Mouse (Mus musculus): Measurements from ENCODE around the gene Mvd. TPM values are rescaled to one million over a fixed set of nuclear protein-coding genes. Genes with fewer than 3 reads are reported as not detected.
A peak's percentile ranks its signal among the peaks of the same experiment; 100 is the strongest.

The Mvd gene
- 36.4 and 36.6 TPM in 2 replicates for polyA plus RNA-seq (2015; fragmentation: Nextera tagmentation; extraction: Ambion mirVana)

GRCm38 (mm10) chr8:122443262-122444006, at the start of gene Mvd:
TSS of gene Mvd (minus strand) at chr8:122443422.
- Histone ChIP-seq H3K4me3 (ENCODE audit: low read length) (peak within 1 kb of the TSS; percentile 80), H3K9ac (replicated peaks; ENCODE audit: low read length) (peak within 1 kb of the TSS; percentile 81), H3K4me1 (ENCODE audit: insufficient read depth, low read length) (peaks cover 15% of the 10 kb centered on the region), H3K27me3 (ENCODE audit: insufficient read depth, low read length) (no peaks in the 10 kb centered on the region), H3K27ac (ENCODE audit: low read length) (peak within 1 kb of the TSS; percentile 98), H3K36me3 (ENCODE audit: insufficient read depth, low read length) (no peaks in the 10 kb centered on the region; the same call in 1 of the 2 replicates), H3K4me2 (replicated peaks; ENCODE audit: low read depth, low read length) (peak within 1 kb of the TSS; percentile 84), H3K9me3 (ENCODE audit: low read length) (no peaks in the 10 kb centered on the region)
- peak; percentile 98 for ATAC-seq (ENCODE audit: low FRiP score, low TSS enrichment)
- WGBS: under 1% methylated on average over 47 of the region's 47 CpGs

- ATAC-seq (ENCODE audit: low FRiP score, low TSS enrichment): no peak
- 93% methylated on average over 9 of the region's 9 CpGs for WGBS
- no peaks in the 10 kb centered on the region for H3K9me3 ChIP-seq (ENCODE audit: low read length)
- H3K27me3 ChIP-seq (ENCODE audit: insufficient read depth, low read length): no peaks in the 10 kb centered on the region
- H3K4me3 ChIP-seq (ENCODE audit: low read length): no peak overlapping the region
- H3K4me1 ChIP-seq (ENCODE audit: insufficient read depth, low read length): no peaks in the 10 kb centered on the region
- H3K9ac ChIP-seq (replicated peaks; ENCODE audit: low read length): no peak overlapping the region
- H3K4me2 ChIP-seq (replicated peaks; ENCODE audit: low read depth, low read length): no peak overlapping the region
- H3K27ac ChIP-seq (ENCODE audit: low read length): no peak overlapping the region
- peaks cover 78% of the 10 kb centered on the region for H3K36me3 ChIP-seq (ENCODE audit: insufficient read depth, low read length)
Observed at GRCm38 (mm10) chr8:122488387-122488786, 45.2 kb upstream of the Mvd start.

DNA sequence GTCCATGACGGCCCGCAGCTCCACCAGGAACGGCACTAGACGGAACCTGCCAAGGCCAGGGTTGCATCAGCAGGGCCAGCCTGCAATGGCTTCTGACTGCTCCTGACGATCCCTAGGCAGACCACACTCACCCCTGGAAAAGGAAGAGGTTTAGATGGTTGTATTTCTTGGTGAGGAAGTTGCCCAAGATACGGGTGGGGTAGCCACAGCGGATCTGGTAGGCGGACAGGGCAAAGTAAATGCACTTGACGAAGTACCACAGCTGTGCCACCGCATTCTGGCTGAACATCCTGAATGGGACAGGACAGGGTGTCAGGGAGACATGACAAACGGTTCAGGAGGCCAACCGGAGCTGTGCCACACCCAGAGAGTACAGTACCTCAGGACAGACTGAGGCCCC, 41.6 kb upstream of the Mvd start:
- no peak for ATAC-seq (ENCODE audit: low FRiP score, low TSS enrichment)
- Histone ChIP-seq H3K27me3 (ENCODE audit: insufficient read depth, low read length) (no peaks in the 10 kb centered on the region), H3K4me1 (ENCODE audit: insufficient read depth, low read length) (no peaks in the 10 kb centered on the region), H3K4me3 (ENCODE audit: low read length) (no peak overlapping the region), H3K36me3 (ENCODE audit: insufficient read depth, low read length) (peaks cover 83% of the 10 kb centered on the region), H3K4me2 (replicated peaks; ENCODE audit: low read depth, low read length) (no peak overlapping the region), H3K27ac (ENCODE audit: low read length) (no peak overlapping the region), H3K9ac (replicated peaks; ENCODE audit: low read length) (no peak overlapping the region), H3K9me3 (ENCODE audit: low read length) (no peaks in the 10 kb centered on the region)
- 90% methylated on average over 12 of the region's 12 CpGs for WGBS

DNA sequence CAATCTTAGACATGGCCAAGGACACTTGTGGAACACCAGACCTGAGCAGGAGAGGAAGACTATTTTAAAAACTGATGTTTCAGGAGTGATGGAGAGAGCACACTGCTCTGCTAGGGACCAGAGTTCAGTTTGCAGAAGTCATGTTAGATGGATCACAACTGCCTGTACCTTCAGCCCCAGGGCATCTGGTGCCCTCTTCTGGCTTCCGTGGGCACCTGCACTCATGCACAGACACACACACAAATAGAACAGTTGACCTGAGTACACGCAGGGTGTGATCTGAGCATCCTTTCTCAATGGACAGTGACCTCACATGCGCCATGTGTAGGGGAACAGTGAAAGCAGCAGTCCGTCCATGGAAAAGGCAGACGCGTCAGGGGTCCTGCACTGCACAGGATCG, 40.7 kb upstream of the Mvd start:
- H3K9ac ChIP-seq (replicated peaks; ENCODE audit: low read length): no peak overlapping the region
- WGBS: 95% methylated on average over 7 of the region's 7 CpGs
- no peaks in the 10 kb centered on the region for H3K27me3 ChIP-seq (ENCODE audit: insufficient read depth, low read length)
- H3K4me1 ChIP-seq (ENCODE audit: insufficient read depth, low read length): no peaks in the 10 kb centered on the region
- no peak overlapping the region for H3K4me3 ChIP-seq (ENCODE audit: low read length)
- no peak overlapping the region for H3K27ac ChIP-seq (ENCODE audit: low read length)
- no peaks in the 10 kb centered on the region for H3K9me3 ChIP-seq (ENCODE audit: low read length)
- no peak for ATAC-seq (ENCODE audit: low FRiP score, low TSS enrichment)
- no peak overlapping the region for H3K4me2 ChIP-seq (replicated peaks; ENCODE audit: low read depth, low read length)
- H3K36me3 ChIP-seq (ENCODE audit: insufficient read depth, low read length): peaks cover 80% of the 10 kb centered on the region

- Histone ChIP-seq H3K36me3 (ENCODE audit: insufficient read depth, low read length) (peaks cover 79% of the 10 kb centered on the region), H3K9ac (replicated peaks; ENCODE audit: low read length) (no peak overlapping the region), H3K9me3 (ENCODE audit: low read length) (no peaks in the 10 kb centered on the region), H3K4me3 (ENCODE audit: low read length) (no peak overlapping the region), H3K27ac (ENCODE audit: low read length) (no peak overlapping the region), H3K27me3 (ENCODE audit: insufficient read depth, low read length) (no peaks in the 10 kb centered on the region), H3K4me1 (ENCODE audit: insufficient read depth, low read length) (0 out of 2 replicates have a peak, but pooled peaks cover under 1% of the 10 kb centered on the region), H3K4me2 (replicated peaks; ENCODE audit: low read depth, low read length) (no peak overlapping the region)
- no peak for ATAC-seq (ENCODE audit: low FRiP score, low TSS enrichment)
- WGBS: 87% methylated on average over 8 of the region's 8 CpGs
Observed at GRCm38 (mm10) chr8:122482448-122482847, 39.2 kb upstream of the Mvd start.

DNA sequence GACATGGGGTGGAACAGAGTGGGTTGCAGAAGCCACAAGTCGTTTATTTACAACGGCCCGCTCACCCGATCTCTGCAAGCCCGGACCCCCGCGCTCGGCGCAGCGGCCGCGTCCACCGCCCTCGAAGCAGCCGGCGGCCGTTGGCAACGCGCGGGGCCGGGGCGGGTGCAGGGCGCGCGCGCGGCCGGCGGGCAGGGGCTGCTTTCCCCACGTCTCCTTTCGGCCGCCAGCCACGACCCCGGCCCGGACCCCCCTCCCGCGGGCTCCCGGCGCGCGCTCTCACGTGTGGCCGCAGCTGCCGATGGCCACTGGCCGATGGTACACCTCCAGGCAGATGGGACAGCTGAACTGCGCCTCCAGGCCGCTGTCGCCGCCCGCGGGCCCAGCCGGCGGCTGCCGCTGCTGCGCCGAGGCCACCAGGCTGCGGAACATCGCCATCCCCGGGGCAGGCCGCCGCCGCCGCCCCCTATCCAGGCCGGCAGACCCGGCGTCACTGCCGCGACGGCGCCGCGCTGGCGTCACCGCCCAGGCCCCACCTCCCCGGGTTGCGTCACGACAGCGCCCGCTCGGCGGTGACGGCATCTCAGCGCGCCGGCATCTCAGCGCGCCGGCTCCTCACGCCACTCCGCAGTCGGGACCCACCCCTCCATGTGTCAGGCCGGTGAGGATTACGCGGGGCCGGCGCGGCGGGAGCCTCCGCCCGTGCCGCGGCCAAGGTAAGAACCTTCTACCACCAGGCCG, 32.5 kb upstream of the Mvd start, which contains the start of the genes Rnf166 and Ctu2:
TSS of gene Rnf166 (minus strand) at position 485 of the 741 bp plus-strand sequence.
TSS of gene Ctu2 (plus strand) at position 564 of the 741 bp plus-strand sequence.
- peak; percentile 92 for ATAC-seq (ENCODE audit: low FRiP score, low TSS enrichment)
- Histone ChIP-seq H3K9me3 (ENCODE audit: low read length) (no peaks in the 10 kb centered on the region), H3K4me1 (ENCODE audit: insufficient read depth, low read length) (peaks cover 20% of the 10 kb centered on the region), H3K36me3 (ENCODE audit: insufficient read depth, low read length) (peaks cover 20% of the 10 kb centered on the region), H3K27ac (ENCODE audit: low read length) (peak within 1 kb of the TSS; percentile 53; the same call in 1 of the 2 replicates), H3K27me3 (ENCODE audit: insufficient read depth, low read length) (no peaks in the 10 kb centered on the region), H3K4me2 (replicated peaks; ENCODE audit: low read depth, low read length) (peak within 1 kb of the TSS; percentile 92), H3K9ac (replicated peaks; ENCODE audit: low read length) (peak within 1 kb of the TSS; percentile 94), H3K4me3 (ENCODE audit: low read length) (peak within 1 kb of the TSS; percentile 99)
- under 1% methylated on average over 74 of the region's 103 CpGs for WGBS

- Histone ChIP-seq H3K4me3 (ENCODE audit: low read length) (peak overlapping the region; percentile 99), H3K4me2 (replicated peaks; ENCODE audit: low read depth, low read length) (peak overlapping the region; percentile 66), H3K27me3 (ENCODE audit: insufficient read depth, low read length) (no peaks in the 10 kb centered on the region), H3K27ac (ENCODE audit: low read length) (peak overlapping the region; percentile 5; the same call in 1 of the 2 replicates), H3K36me3 (ENCODE audit: insufficient read depth, low read length) (peaks cover 19% of the 10 kb centered on the region), H3K9me3 (ENCODE audit: low read length) (no peaks in the 10 kb centered on the region), H3K9ac (replicated peaks; ENCODE audit: low read length) (peak overlapping the region; percentile 94), H3K4me1 (ENCODE audit: insufficient read depth, low read length) (peaks cover 20% of the 10 kb centered on the region)
- ATAC-seq (ENCODE audit: low FRiP score, low TSS enrichment): no peak; the same call in 1 of the 2 replicates
- 4% methylated on average over 16 of the region's 16 CpGs for WGBS
Observed at GRCm38 (mm10) chr8:122474951-122475560, 31.8 kb upstream of the Mvd start.

DNA sequence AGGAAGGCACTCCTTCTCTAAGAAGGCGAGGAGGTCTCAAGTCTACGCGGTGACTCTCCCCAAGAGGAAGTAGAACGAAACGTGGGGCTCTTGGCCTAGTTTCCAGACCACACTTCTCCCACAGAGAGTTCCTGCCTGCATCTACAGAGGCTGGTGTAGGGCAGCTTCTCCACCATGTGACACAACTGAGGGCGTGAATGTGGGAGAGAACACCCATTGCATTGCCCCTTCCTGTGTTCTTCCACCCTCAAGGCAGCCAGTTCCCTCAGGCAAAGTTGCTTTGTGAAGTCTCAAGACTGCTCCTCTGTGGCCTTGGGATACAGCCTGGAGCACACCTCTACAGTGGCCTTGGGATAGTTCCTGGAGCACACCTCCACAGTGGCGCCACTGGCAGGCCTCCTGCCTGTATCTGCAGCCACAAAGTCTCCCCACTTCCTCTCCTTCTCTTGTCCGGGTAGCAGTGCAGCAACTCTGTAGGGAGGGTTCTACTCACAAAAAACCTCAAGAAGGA, 30.7 kb upstream of the Mvd start:
- WGBS: 92% methylated on average over 8 of the region's 8 CpGs
- peaks cover 20% of the 10 kb centered on the region for H3K4me1 ChIP-seq (ENCODE audit: insufficient read depth, low read length)
- H3K9me3 ChIP-seq (ENCODE audit: low read length): no peaks in the 10 kb centered on the region
- H3K36me3 ChIP-seq (ENCODE audit: insufficient read depth, low read length): peaks cover 13% of the 10 kb centered on the region
- ATAC-seq (ENCODE audit: low FRiP score, low TSS enrichment): no peak
- no peaks in the 10 kb centered on the region for H3K27me3 ChIP-seq (ENCODE audit: insufficient read depth, low read length)
- H3K4me2 ChIP-seq (replicated peaks; ENCODE audit: low read depth, low read length): no peak overlapping the region
- no peak overlapping the region for H3K27ac ChIP-seq (ENCODE audit: low read length)
- no peak overlapping the region for H3K4me3 ChIP-seq (ENCODE audit: low read length)
- H3K9ac ChIP-seq (replicated peaks; ENCODE audit: low read length): no peak overlapping the region

DNA sequence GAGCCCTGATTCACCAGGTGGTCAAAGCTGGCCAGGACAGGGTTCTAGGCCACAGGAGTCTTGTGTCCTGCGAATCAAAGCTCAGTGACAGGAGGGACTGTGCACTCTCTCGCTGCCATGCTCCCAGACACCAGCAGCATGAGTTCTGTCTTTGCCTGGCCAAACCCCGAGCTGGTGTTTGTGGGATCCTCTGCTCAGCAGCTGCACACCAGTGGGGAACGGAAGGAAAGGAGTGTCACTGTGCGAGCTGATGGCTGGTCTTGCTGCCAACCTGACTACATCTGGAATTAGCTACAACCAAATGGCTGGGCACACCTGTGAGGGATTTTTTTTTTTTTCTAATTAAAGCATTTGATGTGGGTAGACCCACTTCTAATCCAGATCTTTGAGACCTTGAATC, 27.5 kb upstream of the Mvd start:
- H3K36me3 ChIP-seq (ENCODE audit: insufficient read depth, low read length): peaks cover 22% of the 10 kb centered on the region
- no peak overlapping the region for H3K4me2 ChIP-seq (replicated peaks; ENCODE audit: low read depth, low read length)
- peaks cover 10% of the 10 kb centered on the region for H3K4me1 ChIP-seq (ENCODE audit: insufficient read depth, low read length)
- ATAC-seq (ENCODE audit: low FRiP score, low TSS enrichment): no peak
- H3K27ac ChIP-seq (ENCODE audit: low read length): no peak overlapping the region
- no peak overlapping the region for H3K9ac ChIP-seq (replicated peaks; ENCODE audit: low read length)
- no peaks in the 10 kb centered on the region for H3K27me3 ChIP-seq (ENCODE audit: insufficient read depth, low read length)
- H3K4me3 ChIP-seq (ENCODE audit: low read length): no peak overlapping the region
- H3K9me3 ChIP-seq (ENCODE audit: low read length): no peaks in the 10 kb centered on the region
- 87% methylated on average over 5 of the region's 5 CpGs for WGBS

All from kidney, embryonic 16.5 days (tissue).